Mouse (Mus musculus): ENCODE data around the gene Atp5j. TPM values are rescaled to one million over a fixed set of nuclear protein-coding genes. Genes with fewer than 3 reads are reported as not detected.

Atp5j gene
- polyA plus RNA-seq, 1 experiment from 2014 or later: 838 TPM

DNA sequence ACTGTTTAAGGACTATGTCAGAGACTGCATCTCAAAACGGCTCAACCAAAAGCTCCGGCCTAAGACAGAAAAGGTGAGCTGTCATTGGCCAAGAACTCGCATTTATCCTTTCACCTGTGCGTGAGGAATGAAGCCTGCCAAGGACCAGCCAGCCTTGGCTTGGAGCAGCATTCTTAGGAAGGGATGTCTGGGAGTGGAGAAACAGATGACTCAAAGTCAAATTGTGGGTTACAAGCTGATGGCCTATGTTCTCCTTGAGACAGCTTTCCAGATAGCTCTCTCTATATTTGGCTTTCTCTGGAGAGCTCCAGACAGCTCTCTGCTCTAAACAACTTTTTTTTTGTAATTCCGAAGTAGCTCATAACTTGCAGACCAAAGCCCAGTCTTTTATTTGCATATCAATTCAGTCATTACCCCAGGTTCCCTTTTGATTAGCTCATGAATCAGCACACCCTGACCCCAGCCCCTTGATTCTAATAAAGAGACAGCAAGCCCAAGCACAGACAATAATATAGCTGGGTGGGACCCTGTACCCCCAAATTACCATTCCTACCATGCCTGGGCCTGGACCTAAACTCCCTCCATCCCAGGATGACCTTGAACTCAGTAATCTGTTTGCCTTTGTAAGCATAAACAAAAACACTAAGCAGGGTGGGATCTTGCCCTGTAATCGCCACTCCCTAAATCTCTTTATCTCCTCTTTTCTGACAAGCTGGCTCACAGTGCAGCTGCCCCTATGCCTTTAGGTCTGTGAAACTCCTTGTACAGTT is 56.4 kb downstream of the Atp5j start:
- peaks cover 2% of the 10 kb centered on the region; the same call in 1 of the 2 replicates for H3K4me1 ChIP-seq (replicated peaks)
- no peak overlapping the region for H3K4me2 ChIP-seq
- H3K9ac ChIP-seq (replicated peaks): no peak overlapping the region
- H3K9me3 ChIP-seq: peaks cover 5% of the 10 kb centered on the region; the same call in 1 of the 2 replicates
- ATAC-seq (ENCODE audit: insufficient number of reproducible peaks, insufficient read depth, low FRiP score, low TSS enrichment, low read depth): no peak
- peaks cover 25% of the 10 kb centered on the region for H3K27me3 ChIP-seq
- no peaks in the 10 kb centered on the region for H3K36me3 ChIP-seq
- H3K27ac ChIP-seq: no peak overlapping the region
- no peak overlapping the region for H3K4me3 ChIP-seq (replicated peaks)
- WGBS: 87% methylated on average over 6 of the region's 6 CpGs

DNA sequence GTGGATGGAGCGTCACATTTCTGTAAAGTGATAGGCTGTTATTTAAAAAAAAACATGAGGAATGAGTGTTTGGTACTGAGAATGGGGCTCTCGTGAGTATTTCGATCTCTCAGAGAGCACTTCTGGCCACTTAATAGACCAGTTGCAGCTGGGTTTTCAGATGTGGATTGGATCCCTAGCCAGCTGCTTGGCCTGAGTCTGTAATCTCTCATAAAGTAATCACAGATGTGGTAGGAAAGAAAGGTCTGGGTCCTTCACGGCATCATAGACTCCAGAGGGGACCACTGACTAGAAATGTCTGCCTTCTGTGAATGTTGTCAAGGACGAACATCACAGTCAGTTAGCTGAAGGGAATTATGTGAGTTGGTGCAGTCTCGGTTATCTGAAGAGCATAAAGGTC is 57.0 kb downstream of the Atp5j start:
- WGBS: 66% methylated on average over 6 of the region's 6 CpGs
- Histone ChIP-seq H3K4me2 (no peak overlapping the region), H3K27ac (no peak overlapping the region), H3K27me3 (peaks cover 30% of the 10 kb centered on the region), H3K36me3 (no peaks in the 10 kb centered on the region), H3K9ac (replicated peaks) (no peak overlapping the region), H3K9me3 (peaks cover 5% of the 10 kb centered on the region; the same call in 1 of the 2 replicates), H3K4me1 (replicated peaks) (peaks cover 5% of the 10 kb centered on the region), H3K4me3 (replicated peaks) (no peak overlapping the region)
- ATAC-seq (ENCODE audit: insufficient number of reproducible peaks, insufficient read depth, low FRiP score, low TSS enrichment, low read depth): no peak

Other genes with a start within 250 kb of the Atp5j start
- gene Mrpl39, start 99.9 kb downstream of the Atp5j start, polyA plus RNA-seq (2016; fragmentation: Nextera tagmentation; extraction: Ambion mirVana): 45.2 and 46.2 TPM in 2 replicates
- gene Jam2, start 61.5 kb downstream of the Atp5j start, polyA plus RNA-seq (2016; fragmentation: Nextera tagmentation; extraction: Ambion mirVana): 4.3 and 4.5 TPM in 2 replicates
- 39.0 and 42.3 TPM in 2 replicates for gene Gabpa, start 700 bp downstream of the Atp5j start, polyA plus RNA-seq (2016; fragmentation: Nextera tagmentation; extraction: Ambion mirVana)

Data from limb, embryonic 12.5 days (tissue).